In genomic region chr8:102738961-102739487, GRCm38 (mm10) we compare ENCODE assay signal across 8 mouse cellular contexts. TPM values are rescaled to one million over a fixed set of nuclear protein-coding genes. Genes with fewer than 3 reads are reported as not detected.
A peak's percentile ranks its signal among the peaks of the same experiment; 100 is the strongest.
DNase-seq lines count a peak whose midpoint lies in the region; ATAC-seq and TF ChIP-seq lines count a peak whose summit lies in the region.

No protein-coding gene starts in this region.

- WGBS in cerebellum, adult 2 months, result 20% methylated on average over 7 of the region's 7 CpGs

- no peak for TF ChIP-seq CTCF in brain, embryonic 14.5 days (IDR thresholded peaks at IDR 0.05; ENCODE audit: borderline replicate concordance, extremely low read depth, insufficient read depth, insufficient read length)
- TF ChIP-seq CTCF in cerebellum, adult 2 months (IDR thresholded peaks at IDR 0.05; ENCODE audit: borderline replicate concordance, insufficient read depth, low read depth, low read length), result no peak

- no peak for ATAC-seq in erythroid progenitor cell, adult 5-6 weeks (replicated peaks; ENCODE audit: low FRiP score, poor library complexity, severe bottlenecking)

- peak; percentile 89 for DNase-seq in brain, embryonic 14.5 days (ENCODE audit: low read depth)
- peak; percentile 52 to 70 for DNase-seq in cerebellum, adult 2 months
- peak; percentile 34 to 58 for DNase-seq in heart, postnatal 14 days
- DNase-seq in left cerebral cortex, postnatal 36 days (ENCODE audit: low spot score in 2 of 2), result peak; percentile 22 to 43
- no peak for DNase-seq in thymus, postnatal 10 days (ENCODE audit: low spot score in 2 of 2)
- no peak for DNase-seq in adrenal gland, postnatal 36 days
- DNase-seq in adrenal gland, adult 18-20 months (ENCODE audit: low spot score in 2 of 2), result no peak

- H3K4me1 ChIP-seq in cerebellum, adult 2 months (ENCODE audit: control insufficient read depth, insufficient read depth, low read length), result peaks cover 9% of the 10 kb centered on the region; the same call in 1 of the 2 replicates

- no peak overlapping the region for H3K4me3 ChIP-seq in cerebellum, adult 2 months (replicated peaks; ENCODE audit: insufficient read depth, low read depth, low read length)

- intact Hi-C loops in heart, postnatal 14 days (cut with DNase I), result no loop called here
- intact Hi-C loops in left cerebral cortex, postnatal 36 days (cut with DNase I), result loop anchor here (1.0 kb wide), 1 partner anchor 40 kb away; no protein-coding TSS in a partner anchor

- H3K27ac ChIP-seq in cerebellum, adult 2 months (ENCODE audit: insufficient read depth, low read length), result no peak overlapping the region

- H3K27me3 ChIP-seq in cerebellum, adult 2 months (ENCODE audit: control insufficient read depth, insufficient read depth, low read length), result no peaks in the 10 kb centered on the region

- TF ChIP-seq POLR2A in brain, embryonic 14.5 days (IDR thresholded peaks at IDR 0.05; ENCODE audit: borderline replicate concordance, extremely low read depth, insufficient read depth, insufficient read length, poor library complexity, severe bottlenecking), result no peak
- TF ChIP-seq POLR2A in cerebellum, adult 2 months (IDR thresholded peaks at IDR 0.05; ENCODE audit: borderline replicate concordance, insufficient read depth, low read length), result no peak

RNA-seq across cellular contexts. Expression of gene Cdh11, which starts 46.4 kb away (rescaled TPM):
- 39.7 and 54.7 TPM in 2 replicates for polyA plus RNA-seq in brain, embryonic 14.5 days (2012; rRNA removed)
- 10.9 and 11.7 TPM in 2 replicates for polyA plus RNA-seq in cerebellum, adult 2 months (2012; rRNA removed)
- 10 to 100 TPM; 24.1 to 27.6 TPM for total RNA-seq in heart, postnatal 14 days (2021)
- 10 to 100 TPM; 50.4 to 68.3 TPM for total RNA-seq in left cerebral cortex, postnatal 36 days (2021)
- total RNA-seq in adrenal gland, postnatal 36 days (2021), result 10 to 100 TPM; 14.6 to 20.0 TPM
- 1.3 and 5.4 TPM in 2 replicates for total RNA-seq in erythroid progenitor cell, adult 5-6 weeks (2015; ENCODE audit: low replicate concordance)
- 0.83 and 1.2 TPM in 2 replicates for total RNA-seq in erythroid progenitor cell, adult 5-6 weeks (2017; ENCODE audit: low replicate concordance)
- 10 to 100 TPM; 11.4 to 13.3 TPM for total RNA-seq in adrenal gland, adult 18-20 months (2021)

Comparison
In these comparisons a context has a peak if more than half of its experiments do, and no peak if none do; other contexts are left out.
1. DNase-seq: peak in brain, embryonic 14.5 days (single experiment), cerebellum, adult 2 months (2 of 2), heart, postnatal 14 days (2 of 2) and left cerebral cortex, postnatal 36 days (2 of 2); none in thymus, postnatal 10 days (0 of 2), adrenal gland, postnatal 36 days (0 of 2) and adrenal gland, adult 18-20 months (0 of 2).